Mouse (Mus musculus) kidney, embryonic 16.5 days (tissue): Measurements from ENCODE around the gene Nucb1. TPM values are rescaled to one million over a fixed set of nuclear protein-coding genes. Genes with fewer than 3 reads are reported as not detected.

Source experiments
- ATAC-seq: fragments of 200-750 bp; cut with Nextera tagmentation; 2 replicates; pipeline ENCODE4 v1.8.0; 2017; ENCODE audit warnings: moderate TSS enrichment; ENCODE audit not compliant: low FRiP score, low TSS enrichment
- H3K27ac ChIP-seq: fragments of 300-500 bp; sonication (generic); 2 replicates; pipeline ENCODE4 v1.5.1; 2014; ENCODE audit warnings: low read length
- H3K27me3 ChIP-seq: fragments of 300-500 bp; sonication (generic); 2 replicates; pipeline ENCODE4 v1.6.1; 2014; ENCODE audit warnings: low read length, control low read depth, mixed read lengths; ENCODE audit not compliant: insufficient read depth
- H3K36me3 ChIP-seq: fragments of 300-500 bp; sonication (generic); 2 replicates; pipeline ENCODE4 v1.6.1; 2014; ENCODE audit warnings: low read length, control low read depth, mixed read lengths; ENCODE audit not compliant: insufficient read depth
- H3K4me1 ChIP-seq: fragments of 300-500 bp; sonication (generic); 2 replicates; pipeline ENCODE4 v1.6.1; 2014; ENCODE audit warnings: low read length, control low read depth, mixed read lengths; ENCODE audit not compliant: insufficient read depth
- H3K4me2 ChIP-seq: fragments of 300-500 bp; sonication (generic); replicated peaks from 2 replicates; pipeline ENCODE4 v1.6.1; 2014; ENCODE audit warnings: low read depth, low read length
- H3K4me3 ChIP-seq: fragments of 300-500 bp; sonication (generic); 2 replicates; pipeline ENCODE4 v1.5.1; 2014; ENCODE audit warnings: mild to moderate bottlenecking, low read length
- H3K9ac ChIP-seq: fragments of 300-500 bp; sonication (generic); replicated peaks from 2 replicates; pipeline ENCODE4 v1.6.1; 2014; ENCODE audit warnings: low read length
- H3K9me3 ChIP-seq: fragments of 300-500 bp; sonication (generic); 2 replicates; pipeline ENCODE4 v1.6.1; 2016; ENCODE audit warnings: low read length, control low read depth
- WGBS: fragments of 180-500 bp; shearing (Covaris S2); extraction: QIAGEN DNeasy Blood & Tissue Kit; methylation state at CpG from one replicate; pipeline ENCODE4 v1.1.7; 2014; 5-methylcytosine and 5-hydroxymethylcytosine counted together
- microRNA-seq: library from miRNA; unstranded; fragments of <30 nt; microRNA quantifications from one replicate; pipeline ENCODE4, GENCODE M21; 2016
- polyA plus RNA-seq: library from polyadenylated mRNA; unstranded; fragments of >200 nt; fragmentation: Nextera tagmentation; extraction: Ambion mirVana; gene quantifications from 2 replicates; pipeline ENCODE4 v1.2.1, GENCODE M21; 2015

The Nucb1 gene
- polyA plus RNA-seq, 1 experiment from 2014 or later, result 299 TPM

GRCm38 (mm10) chr7:45449974-45450373, 60.2 kb downstream of the Nucb1 start:
- no peak overlapping the region for H3K4me2 ChIP-seq
- peaks cover 43% of the 10 kb centered on the region for H3K36me3 ChIP-seq
- no peak overlapping the region for H3K9ac ChIP-seq
- H3K4me3 ChIP-seq, result no peak overlapping the region
- no peak overlapping the region for H3K27ac ChIP-seq
- H3K27me3 ChIP-seq, result no peaks in the 10 kb centered on the region
- peaks cover 6% of the 10 kb centered on the region; the same call in 1 of the 2 replicates for H3K4me1 ChIP-seq
- ATAC-seq, result no peak
- H3K9me3 ChIP-seq, result no peaks in the 10 kb centered on the region
- WGBS, result 88% methylated on average over 1 of the region's 1 CpGs

- peaks cover 57% of the 10 kb centered on the region for H3K36me3 ChIP-seq
- ATAC-seq, result peak; percentile 33; the same call in 1 of the 2 replicates
- 40% methylated on average over 11 of the region's 11 CpGs for WGBS
Measured at GRCm38 (mm10) chr7:45447325-45447990, 62.7 kb downstream of the Nucb1 start.

GRCm38 (mm10) chr7:45446589-45446988, 63.6 kb downstream of the Nucb1 start:
- ATAC-seq, result no peak
- Histone ChIP-seq H3K9ac (no peak overlapping the region), H3K9me3 (no peaks in the 10 kb centered on the region), H3K4me3 (no peak overlapping the region), H3K4me2 (no peak overlapping the region), H3K4me1 (peaks cover 6% of the 10 kb centered on the region; the same call in 1 of the 2 replicates), H3K36me3 (peaks cover 55% of the 10 kb centered on the region), H3K27ac (no peak overlapping the region), H3K27me3 (no peaks in the 10 kb centered on the region)

More at GRCm38 (mm10) chr7:45447325-45447990, 62.7 kb downstream of the Nucb1 start:
- no peaks in the 10 kb centered on the region for H3K27me3 ChIP-seq
- no peak overlapping the region for H3K9ac ChIP-seq
- peaks cover 6% of the 10 kb centered on the region; the same call in 1 of the 2 replicates for H3K4me1 ChIP-seq
- no peak overlapping the region for H3K4me3 ChIP-seq
- no peaks in the 10 kb centered on the region for H3K9me3 ChIP-seq
- H3K4me2 ChIP-seq, result no peak overlapping the region
- H3K27ac ChIP-seq, result no peak overlapping the region

GRCm38 (mm10) chr7:45443526-45444420, 66.4 kb downstream of the Nucb1 start:
- H3K36me3 ChIP-seq, result peaks cover 59% of the 10 kb centered on the region
- 84% methylated on average over 22 of the region's 22 CpGs for WGBS

More at GRCm38 (mm10) chr7:45443526-45444420, 66.4 kb downstream of the Nucb1 start:
- Histone ChIP-seq H3K9me3 (no peaks in the 10 kb centered on the region), H3K4me3 (no peak overlapping the region), H3K4me1 (peaks cover 6% of the 10 kb centered on the region; the same call in 1 of the 2 replicates), H3K9ac (no peak overlapping the region), H3K27ac (no peak overlapping the region), H3K27me3 (no peaks in the 10 kb centered on the region), H3K4me2 (no peak overlapping the region)
- ATAC-seq, result no peak

Small RNA genes lying within 50 kb of the gene (microRNA-seq; reads per million reads assigned to microRNA genes)
- 0.47 reads per million for gene Gm22133

Other genes starting within 250 kb of the Nucb1 start
- gene Slc6a21, start 232.9 kb downstream of the Nucb1 start, polyA plus RNA-seq, result not detected in 2 replicates
- 22.3 and 23.6 TPM in 2 replicates for gene Trpm4, start 176.6 kb downstream of the Nucb1 start, polyA plus RNA-seq
- gene Hrc, start 175.1 kb downstream of the Nucb1 start, polyA plus RNA-seq, result 1.7 and 1.8 TPM in 2 replicates
- 5.1 and 6.3 TPM in 2 replicates for gene Ppfia3, start 143.4 kb downstream of the Nucb1 start, polyA plus RNA-seq
- 1.7 and 1.9 TPM in 2 replicates for gene Lin7b, start 139.8 kb downstream of the Nucb1 start, polyA plus RNA-seq
- 211 and 227 TPM in 2 replicates for gene Snrnp70, start 114.7 kb downstream of the Nucb1 start, polyA plus RNA-seq
- gene Kcna7, start 104.8 kb downstream of the Nucb1 start, polyA plus RNA-seq, result not detected in 2 replicates
- gene Ntf5, start 96.7 kb downstream of the Nucb1 start, polyA plus RNA-seq, result 1.5 and 1.6 TPM in 2 replicates
- not detected in 2 replicates for gene Lhb, start 89.6 kb downstream of the Nucb1 start, polyA plus RNA-seq
- gene Gys1, start 75.6 kb downstream of the Nucb1 start, polyA plus RNA-seq, result 51.1 and 51.7 TPM in 2 replicates
- gene Ruvbl2, start 72.3 kb downstream of the Nucb1 start, polyA plus RNA-seq, result 164 and 173 TPM in 2 replicates
- 5,149 and 5,628 TPM in 2 replicates for gene Ftl1, start 50.5 kb downstream of the Nucb1 start, polyA plus RNA-seq
- gene Bax, start 43.5 kb downstream of the Nucb1 start, polyA plus RNA-seq, result 172 and 182 TPM in 2 replicates
- 0.80 and 1.1 TPM in 2 replicates for gene Tulp2, start 28.5 kb downstream of the Nucb1 start, polyA plus RNA-seq
- gene Gm45808, start 23.6 kb downstream of the Nucb1 start, polyA plus RNA-seq, result not detected in 2 replicates
- gene Dhdh, start 21.6 kb downstream of the Nucb1 start, polyA plus RNA-seq, result 2.4 and 3.3 TPM in 2 replicates
- gene Ppp1r15a, start 15.9 kb upstream of the Nucb1 start, polyA plus RNA-seq, result 24.3 and 24.8 TPM in 2 replicates
- 4.4 and 5.3 TPM in 2 replicates for gene Plekha4, start 15.9 kb upstream of the Nucb1 start, polyA plus RNA-seq
- gene Hsd17b14, start 44.5 kb upstream of the Nucb1 start, polyA plus RNA-seq, result 13.5 and 15.5 TPM in 2 replicates
- 87.9 and 93.2 TPM in 2 replicates for gene Bcat2, start 59.7 kb upstream of the Nucb1 start, polyA plus RNA-seq
- gene Fgf21, start 105.1 kb upstream of the Nucb1 start, polyA plus RNA-seq, result not detected in 2 replicates
- 0.27 and 0.32 TPM in 2 replicates for gene Fut1, start 106.9 kb upstream of the Nucb1 start, polyA plus RNA-seq
- 0.13 and 0.14 TPM in 2 replicates for gene Izumo1, start 111.4 kb upstream of the Nucb1 start, polyA plus RNA-seq
- gene Rasip1, start 117.1 kb upstream of the Nucb1 start, polyA plus RNA-seq, result 11.6 and 13.0 TPM in 2 replicates
- 8.0 and 9.0 TPM in 2 replicates for gene Mamstr, start 129.6 kb upstream of the Nucb1 start, polyA plus RNA-seq
- 0.32 and 0.57 TPM in 2 replicates for gene Fut2, start 156.0 kb upstream of the Nucb1 start, polyA plus RNA-seq
- gene Ntn5, start 173.6 kb upstream of the Nucb1 start, polyA plus RNA-seq, result 0.18 and 0.29 TPM in 2 replicates
- 0.22 and 0.24 TPM in 2 replicates for gene Sec1, start 184.0 kb upstream of the Nucb1 start, polyA plus RNA-seq
- 10.7 and 11.6 TPM in 2 replicates for gene Car11, start 189.4 kb upstream of the Nucb1 start, polyA plus RNA-seq
- 4.1 and 4.3 TPM in 2 replicates for gene Dbp, start 194.7 kb upstream of the Nucb1 start, polyA plus RNA-seq
- gene Rpl18, start 205.1 kb upstream of the Nucb1 start, polyA plus RNA-seq, result 1,042 and 1,047 TPM in 2 replicates
- gene Sphk2, start 207.6 kb upstream of the Nucb1 start, polyA plus RNA-seq, result 36.2 and 36.7 TPM in 2 replicates
- 1.1 and 1.2 TPM in 2 replicates for gene Fam83e, start 210.8 kb upstream of the Nucb1 start, polyA plus RNA-seq
- not detected in 2 replicates for gene Spaca4, start 215.4 kb upstream of the Nucb1 start, polyA plus RNA-seq